Comparison of ENCODE assay signal across 8 mouse cellular contexts in the genomic region with DNA sequence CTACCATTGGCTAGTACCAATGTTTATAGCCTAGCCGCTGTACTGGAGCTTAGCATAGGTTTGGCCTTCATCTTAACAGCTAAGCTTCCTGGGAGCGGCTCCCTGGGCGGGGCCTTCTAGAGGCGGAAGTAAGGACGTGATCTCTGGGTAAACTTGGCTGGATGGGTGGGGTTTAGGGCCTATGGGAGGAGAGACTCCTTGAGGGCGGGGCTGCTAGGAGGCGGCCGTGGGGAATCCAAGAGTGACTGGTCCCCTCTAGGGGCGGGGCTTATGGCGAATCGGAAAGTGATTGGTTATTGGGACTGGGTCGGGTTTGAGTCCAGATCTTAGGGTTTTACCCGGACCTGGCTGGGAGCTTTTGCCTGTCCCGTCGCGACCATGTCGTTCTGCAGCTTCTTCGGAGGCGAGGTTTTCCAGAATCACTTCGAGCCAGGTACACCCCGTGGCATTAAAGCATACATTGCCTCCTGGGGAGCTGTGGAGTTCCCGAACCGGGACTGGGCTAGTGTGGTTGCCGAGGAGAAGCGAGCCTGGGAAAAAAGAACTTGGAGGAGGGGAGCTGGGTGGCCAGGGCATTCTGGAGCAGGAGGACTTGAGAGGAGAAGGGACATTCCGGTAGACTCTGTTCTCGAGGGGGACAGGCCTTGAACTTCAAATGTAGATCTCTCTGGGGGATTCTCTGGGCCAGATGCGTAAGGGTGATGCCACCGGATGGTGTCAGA. TPM values are rescaled to one million over a fixed set of nuclear protein-coding genes. Genes with fewer than 3 reads are reported as not detected.
DNase-seq lines count a peak whose midpoint lies in the region; ATAC-seq lines count a peak whose summit lies in the region.

TSS of gene Msrb1 (plus strand) at position 313 of the 722 bp plus-strand sequence.

- peak; percentile 100 for ATAC-seq in inflammation-experienced regulatory T-cells, adult 6 months
- peak; percentile 94 for ATAC-seq in megakaryocyte-erythroid progenitor cell, adult 5-6 weeks (replicated peaks; ENCODE audit: low FRiP score, low TSS enrichment, poor library complexity, severe bottlenecking)

- peak; percentile 98 to 99 for DNase-seq in adrenal gland, adult (ENCODE audit: inconsistent age in 2 of 2, low spot score in 1 of 2)
- DNase-seq in embryo, embryonic 10.5 days (ENCODE audit: low spot score): peak; percentile 100
- peak; percentile 97 for DNase-seq in gastrocnemius, postnatal 14 days
- DNase-seq in left cerebral cortex, postnatal 10 days (ENCODE audit: extremely low spot score in 1 of 2, low spot score in 2 of 2): peak; percentile 91 to 97
- DNase-seq in right cerebral cortex, postnatal 25 days: peak; percentile 89
- peak; percentile 95 to 96 for DNase-seq in urinary bladder, postnatal 4 days (ENCODE audit: low spot score in 2 of 2)

- intact Hi-C loops in gastrocnemius, postnatal 14 days (cut with DNase I; ENCODE audit: low total_unique reads): no loop called here
- intact Hi-C loops in left cerebral cortex, postnatal 10 days (cut with DNase I): loop anchor here (5.0 kb wide), 1 partner anchor 146 kb away; no protein-coding TSS in a partner anchor

RNA-seq across cellular contexts. Expression of gene Msrb1, which starts in this region (rescaled TPM):
- 100 to 1,000 TPM; 143 to 165 TPM for total RNA-seq in gastrocnemius, postnatal 14 days (2021)
- 10 to 100 TPM; 27.2 to 34.4 (median 28.6) TPM for polyA plus RNA-seq in inflammation-experienced regulatory T-cells, adult 6 months (2017; shearing (Covaris generic))
- total RNA-seq in left cerebral cortex, postnatal 10 days (2021): 10 to 100 TPM; 44.2 to 47.8 TPM
- 42.8 and 43.9 TPM in 2 replicates for total RNA-seq in megakaryocyte-erythroid progenitor cell, adult 5-6 weeks (2014; fragmentation: Nextera tagmentation)
- 34.6 and 54.0 TPM in 2 replicates for total RNA-seq in megakaryocyte-erythroid progenitor cell, adult 5-6 weeks (2017)

Comparison
In these comparisons a context has a peak if more than half of its experiments do, and no peak if none do; other contexts are left out.
1. Peak in every context shown above with its lines: DNase-seq and ATAC-seq.